In genomic region chr5:3873485-3873884, GRCm38 (mm10) we compare ENCODE assay signal across 12 mouse cellular contexts. TPM values are rescaled to one million over a fixed set of nuclear protein-coding genes. Genes with fewer than 3 reads are reported as not detected.
"Had no signal": no experiment of that assay in that cellular context is flagged by ENCODE, and none has a peak within 500 bp of the region (broad histone marks: within the 10 kb centered on the region; RNA-seq: fewer than 3 reads in every experiment).

No protein-coding gene starts in this region.

- H3K9ac ChIP-seq: limb, embryonic 12.5 days; liver, embryonic 14.5 days; midbrain, embryonic 12.5 days; stomach, embryonic 15.5 days had no signal

- ATAC-seq: midbrain, embryonic 16.5 days had no signal

- DNase-seq: kidney, postnatal 25 days; liver; lung, adult 18-20 months; right cerebral cortex, postnatal 4 days; spleen, adult 18-20 months; thymus, postnatal 4 days had no signal

- H3K36me3 ChIP-seq: limb, embryonic 12.5 days; midbrain, embryonic 12.5 days; stomach, embryonic 15.5 days had no signal

- H3K4me3 ChIP-seq: left cerebral cortex, adult 2 months; limb, embryonic 12.5 days; midbrain, embryonic 12.5 days; stomach, embryonic 15.5 days had no signal

- H3K27ac ChIP-seq: left cerebral cortex, adult 2 months; limb, embryonic 12.5 days; liver, embryonic 14.5 days; midbrain, embryonic 12.5 days; stomach, embryonic 15.5 days had no signal

- H3K27me3 ChIP-seq: limb, embryonic 12.5 days; midbrain, embryonic 12.5 days; stomach, embryonic 15.5 days had no signal

- H3K9me3 ChIP-seq: limb, embryonic 12.5 days; midbrain, embryonic 12.5 days; stomach, embryonic 15.5 days had no signal

- H3K4me1 ChIP-seq: limb, embryonic 12.5 days; midbrain, embryonic 12.5 days; stomach, embryonic 15.5 days had no signal

- H3K4me2 ChIP-seq: limb, embryonic 12.5 days; midbrain, embryonic 12.5 days; stomach, embryonic 15.5 days had no signal

RNA-seq across cellular contexts. Expression of gene Lrrd1, which starts 28.5 kb away (rescaled TPM):
- polyA plus RNA-seq: limb, embryonic 12.5 days; midbrain, embryonic 12.5 days had no signal
